Mouse (Mus musculus): ENCODE results near the gene Faf2. TPM values are rescaled to one million over a fixed set of nuclear protein-coding genes. Genes with fewer than 3 reads are reported as not detected.

Gene Faf2
- total and polyA plus RNA-seq, 3 experiments = 31.4 to 39.3 TPM; not detected in 1

- Histone ChIP-seq H3K9ac (ENCODE audit: control insufficient read depth, low read depth, low read length, poor library complexity, severe bottlenecking) (no peak overlapping the region), H3K36me3 (ENCODE audit: control insufficient read depth in 1 of 2, insufficient read depth in 2 of 2, low read length in 2 of 2) (peaks cover 0 to 8% of the 10 kb centered on the region in 2 experiments; a peak in 2 of 4 replicates), H3K79me2 (ENCODE audit: control insufficient read depth, insufficient read depth, low read length, poor library complexity) (peaks cover 14% of the 10 kb centered on the region; the same call in 1 of the 2 replicates), H3K27me3 (ENCODE audit: control insufficient read depth in 1 of 2, insufficient read depth in 2 of 2, low read length in 2 of 2) (no peaks in the 10 kb centered on the region), H3K9me3 (replicated peaks; ENCODE audit: insufficient read depth, low read length) (no peaks in the 10 kb centered on the region), H3K4me1 (ENCODE audit: control insufficient read depth in 1 of 2, insufficient read depth in 2 of 2, low read length in 2 of 2) (no peaks in the 10 kb centered on the region), H3K4me3 (ENCODE audit: control insufficient read depth in 1 of 2, insufficient read depth in 1 of 2, low read depth in 2 of 2, low read length in 2 of 2) (no peak overlapping the region), H3K27ac (ENCODE audit: control insufficient read depth, low read depth, low read length) (no peak overlapping the region)
- TF ChIP-seq GATA1 (IDR thresholded peaks at IDR 0.05; ENCODE audit: low read depth, low read length) = no peak
- peak; percentile 55; the same call in 1 of the 2 replicates for TF ChIP-seq ZNF384 (IDR thresholded peaks at IDR 0.05; ENCODE audit: low read depth, low read length)
- no peak for DNase-seq (ENCODE audit: low read depth, low spot score)
These were observed 11.2 kb downstream of the Faf2 start for GRCm38 (mm10) chr13:54632731-54633277.

DNA sequence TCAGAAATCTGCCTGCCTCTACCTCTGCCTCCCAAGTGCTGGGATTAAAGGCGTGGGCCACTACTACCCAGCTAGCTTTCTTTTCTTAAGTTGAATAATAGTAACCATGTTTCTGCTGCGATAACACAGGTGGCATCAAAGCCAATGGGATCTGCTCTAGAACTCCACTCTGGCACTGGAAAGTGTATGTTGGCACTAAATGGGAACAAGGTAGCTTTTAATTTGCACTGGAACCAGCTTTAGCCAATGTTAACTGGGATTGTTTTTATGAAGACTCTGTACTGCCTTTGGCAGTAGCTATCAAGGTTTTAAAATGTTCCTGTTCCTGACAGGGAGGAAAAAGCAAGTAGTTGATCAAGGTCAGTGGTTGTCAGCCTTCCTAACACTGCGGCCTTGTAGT is 13.4 kb downstream of the Faf2 start:
- no peak overlapping the region for H3K27ac ChIP-seq (ENCODE audit: control insufficient read depth, low read depth, low read length)
- TF ChIP-seq POLR2AphosphoS5 (IDR thresholded peaks at IDR 0.05; ENCODE audit: borderline replicate concordance, low read depth, low read length) (no peak), NELFE (IDR thresholded peaks at IDR 0.05; ENCODE audit: low read depth, low read length) (no peak), EP300 (IDR thresholded peaks at IDR 0.05; ENCODE audit: low read depth in 1 of 2, low read length in 2 of 2) (no peak), E2F4 (IDR thresholded peaks at IDR 0.05; ENCODE audit: borderline replicate concordance, low read depth, low read length) (no peak), ZNF384 (IDR thresholded peaks at IDR 0.05; ENCODE audit: low read depth, low read length) (no peak), MYC (IDR thresholded peaks at IDR 0.05; ENCODE audit: low read depth, low read length) (no peak), ZKSCAN1 (IDR thresholded peaks at IDR 0.05; ENCODE audit: low read depth, low read length) (no peak), POLR2AphosphoS2 (IDR thresholded peaks at IDR 0.05; ENCODE audit: low read length) (no peak), MAX (IDR thresholded peaks at IDR 0.05; ENCODE audit: low read length) (no peak), RCOR1 (IDR thresholded peaks at IDR 0.05; ENCODE audit: low read depth, low read length) (no peak)
- H3K27me3 ChIP-seq (ENCODE audit: control insufficient read depth in 1 of 2, insufficient read depth in 2 of 2, low read length in 2 of 2) = no peaks in the 10 kb centered on the region
- H3K9me3 ChIP-seq (replicated peaks; ENCODE audit: insufficient read depth, low read length) = no peaks in the 10 kb centered on the region
- peaks cover 0 to 14% of the 10 kb centered on the region in 2 experiments; a peak in 2 of 4 replicates for H3K36me3 ChIP-seq (ENCODE audit: control insufficient read depth in 1 of 2, insufficient read depth in 2 of 2, low read length in 2 of 2)
- no peak overlapping the region for H3K9ac ChIP-seq (ENCODE audit: control insufficient read depth, low read depth, low read length, poor library complexity, severe bottlenecking)
- H3K4me1 ChIP-seq (ENCODE audit: control insufficient read depth in 1 of 2, insufficient read depth in 2 of 2, low read length in 2 of 2) = no peaks in the 10 kb centered on the region
- H3K4me3 ChIP-seq (ENCODE audit: control insufficient read depth in 1 of 2, insufficient read depth in 1 of 2, low read depth in 2 of 2, low read length in 2 of 2) = no peak overlapping the region
- peaks cover 5% of the 10 kb centered on the region; the same call in 1 of the 2 replicates for H3K79me2 ChIP-seq (ENCODE audit: control insufficient read depth, insufficient read depth, low read length, poor library complexity)
- no peak for DNase-seq (ENCODE audit: low read depth, low spot score)

GRCm38 (mm10) chr13:54650461-54650860 is 28.9 kb downstream of the Faf2 start:
- Histone ChIP-seq H3K79me2 (ENCODE audit: control insufficient read depth, insufficient read depth, low read length, poor library complexity) (no peaks in the 10 kb centered on the region), H3K27me3 (ENCODE audit: control insufficient read depth in 1 of 2, insufficient read depth in 2 of 2, low read length in 2 of 2) (no peaks in the 10 kb centered on the region), H3K9me3 (replicated peaks; ENCODE audit: insufficient read depth, low read length) (no peaks in the 10 kb centered on the region), H3K36me3 (ENCODE audit: control insufficient read depth in 1 of 2, insufficient read depth in 2 of 2, low read length in 2 of 2) (peaks cover 0 to 38% of the 10 kb centered on the region in 2 experiments; a peak in 2 of 4 replicates), H3K27ac (ENCODE audit: control insufficient read depth, low read depth, low read length) (no peak overlapping the region), H3K4me1 (ENCODE audit: control insufficient read depth in 1 of 2, insufficient read depth in 2 of 2, low read length in 2 of 2) (no peaks in the 10 kb centered on the region), H3K4me3 (ENCODE audit: control insufficient read depth in 1 of 2, insufficient read depth in 1 of 2, low read depth in 2 of 2, low read length in 2 of 2) (no peak overlapping the region), H3K9ac (ENCODE audit: control insufficient read depth, low read depth, low read length, poor library complexity, severe bottlenecking) (no peak overlapping the region)
- DNase-seq (ENCODE audit: low read depth, low spot score) = no peak
- no peak for TF ChIP-seq MEF2A (IDR thresholded peaks at IDR 0.05; ENCODE audit: extremely low read depth, insufficient replicate concordance, low read depth, low read length, poor library complexity, severe bottlenecking)
